Mouse (Mus musculus) embryonic facial prominence, embryonic 14.5 days (tissue): ENCODE results near the gene Ugt1a9. TPM values are rescaled to one million over a fixed set of nuclear protein-coding genes. Genes with fewer than 3 reads are reported as not detected.
A peak's percentile ranks its signal among the peaks of the same experiment; 100 is the strongest.

Experiments
- ATAC-seq: fragments of 200-750 bp; cut with Nextera tagmentation; 2 replicates; pipeline ENCODE4 v1.8.0; 2017; ENCODE audit warnings: low read depth, moderate number of reproducible peaks, moderate TSS enrichment
- DNase-seq: peaks from one replicate; pipeline ENCODE4 v3.0.0-alpha.2; 2015; ENCODE audit warnings: low spot score
- H3K27ac ChIP-seq: fragments of 300-500 bp; sonication (generic); replicated peaks from 2 replicates; pipeline ENCODE4 v1.5.1; 2014; ENCODE audit warnings: low read depth, mild to moderate bottlenecking, low read length, moderate library complexity
- H3K27me3 ChIP-seq: fragments of 300-500 bp; sonication (generic); replicated peaks from 2 replicates; pipeline ENCODE4 v1.6.1; 2014; ENCODE audit warnings: low read length; ENCODE audit not compliant: control insufficient read depth, insufficient read depth
- H3K36me3 ChIP-seq: fragments of 300-500 bp; sonication (generic); 2 replicates; pipeline ENCODE4 v1.6.1; 2014; ENCODE audit warnings: low read length, mixed read lengths; ENCODE audit not compliant: control insufficient read depth, insufficient read depth
- H3K4me1 ChIP-seq: fragments of 300-500 bp; sonication (generic); 2 replicates; pipeline ENCODE4 v1.6.1; 2014; ENCODE audit warnings: antibody characterized with exemption, low read length; ENCODE audit not compliant: control insufficient read depth, insufficient read depth
- H3K4me2 ChIP-seq: fragments of 300-500 bp; sonication (generic); 2 replicates; pipeline ENCODE4 v1.6.1; 2014; ENCODE audit warnings: low read depth, mild to moderate bottlenecking, low read length, moderate library complexity, mixed read lengths
- H3K4me3 ChIP-seq: fragments of 300-500 bp; sonication (generic); 2 replicates; pipeline ENCODE4 v1.5.1; 2014; ENCODE audit warnings: low read depth, mild to moderate bottlenecking, low read length
- H3K9ac ChIP-seq: fragments of 300-500 bp; sonication (generic); 2 replicates; pipeline ENCODE4 v1.6.1; 2014; ENCODE audit warnings: low read depth, mild to moderate bottlenecking, low read length, moderate library complexity, mixed read lengths
- H3K9me3 ChIP-seq: fragments of 300-500 bp; sonication (generic); 2 replicates; pipeline ENCODE4 v1.6.1; 2016; ENCODE audit warnings: low read length; ENCODE audit not compliant: control insufficient read depth
- WGBS: fragments of 180-500 bp; shearing (Covaris S2); extraction: QIAGEN DNeasy Blood & Tissue Kit; methylation state at CpG from one replicate; pipeline ENCODE4 v1.1.7; 2014; 5-methylcytosine and 5-hydroxymethylcytosine counted together
- polyA plus RNA-seq: library from polyadenylated mRNA; unstranded; fragments of >200 nt; fragmentation: Nextera tagmentation; extraction: Ambion mirVana; gene quantifications from 2 replicates; pipeline ENCODE4 v1.2.1, GENCODE M21; 2014

Gene Ugt1a9
- polyA plus RNA-seq, 1 experiment from 2014 or later: not detected

GRCm38 (mm10) chr1:88235046-88235893 lies 164.7 kb downstream of the Ugt1a9 start:
- no peaks in the 10 kb centered on the region for H3K36me3 ChIP-seq
- no peak for ATAC-seq
- H3K4me3 ChIP-seq: no peak overlapping the region
- H3K27ac ChIP-seq: no peak overlapping the region
- WGBS: 64% methylated on average over 11 of the region's 11 CpGs
- no peak overlapping the region for H3K4me2 ChIP-seq
- H3K27me3 ChIP-seq: no peaks in the 10 kb centered on the region
- no peak for DNase-seq
- peaks cover 95% of the 10 kb centered on the region for H3K9me3 ChIP-seq
- no peak overlapping the region for H3K9ac ChIP-seq
- H3K4me1 ChIP-seq: no peaks in the 10 kb centered on the region

GRCm38 (mm10) chr1:88235894-88236415 lies 165.4 kb downstream of the Ugt1a9 start:
- Histone ChIP-seq H3K9ac (no peak overlapping the region), H3K4me2 (no peak overlapping the region), H3K27me3 (no peaks in the 10 kb centered on the region), H3K36me3 (no peaks in the 10 kb centered on the region), H3K4me3 (no peak overlapping the region), H3K9me3 (peaks cover 95% of the 10 kb centered on the region), H3K4me1 (no peaks in the 10 kb centered on the region), H3K27ac (no peak overlapping the region)
- DNase-seq (no peak), ATAC-seq (no peak)
- 63% methylated on average over 4 of the region's 4 CpGs for WGBS

GRCm38 (mm10) chr1:88237311-88237710 lies 166.7 kb downstream of the Ugt1a9 start:
- H3K4me2 ChIP-seq: no peak overlapping the region
- no peak overlapping the region for H3K9ac ChIP-seq
- H3K4me1 ChIP-seq: no peaks in the 10 kb centered on the region
- 77% methylated on average over 5 of the region's 5 CpGs for WGBS
- DNase-seq: no peak
- H3K27ac ChIP-seq: no peak overlapping the region
- ATAC-seq: no peak
- H3K36me3 ChIP-seq: no peaks in the 10 kb centered on the region
- H3K4me3 ChIP-seq: no peak overlapping the region
- no peaks in the 10 kb centered on the region for H3K27me3 ChIP-seq
- H3K9me3 ChIP-seq: peaks cover 95% of the 10 kb centered on the region

GRCm38 (mm10) chr1:88238771-88239170 lies 168.2 kb downstream of the Ugt1a9 start:
- no peak overlapping the region for H3K9ac ChIP-seq
- H3K9me3 ChIP-seq: peaks cover 93% of the 10 kb centered on the region
- H3K36me3 ChIP-seq: no peaks in the 10 kb centered on the region
- no peak overlapping the region for H3K4me3 ChIP-seq
- no peak overlapping the region for H3K4me2 ChIP-seq
- no peaks in the 10 kb centered on the region for H3K4me1 ChIP-seq
- ATAC-seq (no peak), DNase-seq (no peak)
- H3K27me3 ChIP-seq: no peaks in the 10 kb centered on the region
- WGBS: 75% methylated on average over 6 of the region's 6 CpGs
- no peak overlapping the region for H3K27ac ChIP-seq

GRCm38 (mm10) chr1:88240072-88240471 lies 169.5 kb downstream of the Ugt1a9 start:
- H3K9me3 ChIP-seq: peaks cover 94% of the 10 kb centered on the region

GRCm38 (mm10) chr1:88240579-88240978 lies 170.0 kb downstream of the Ugt1a9 start:
- Histone ChIP-seq H3K9me3 (peaks cover 94% of the 10 kb centered on the region), H3K36me3 (no peaks in the 10 kb centered on the region), H3K4me1 (no peaks in the 10 kb centered on the region), H3K27me3 (no peaks in the 10 kb centered on the region), H3K27ac (no peak overlapping the region), H3K4me3 (no peak overlapping the region), H3K9ac (no peak overlapping the region), H3K4me2 (no peak overlapping the region)
- WGBS: 68% methylated on average over 4 of the region's 4 CpGs
- ATAC-seq: peak; percentile 4; the same call in 1 of the 2 replicates
- no peak for DNase-seq

More at GRCm38 (mm10) chr1:88240072-88240471, 169.5 kb downstream of the Ugt1a9 start:
- ATAC-seq (no peak), DNase-seq (no peak)
- no peaks in the 10 kb centered on the region for H3K27me3 ChIP-seq
- no peak overlapping the region for H3K9ac ChIP-seq
- H3K4me1 ChIP-seq: no peaks in the 10 kb centered on the region
- H3K4me3 ChIP-seq: no peak overlapping the region
- H3K4me2 ChIP-seq: no peak overlapping the region
- no peak overlapping the region for H3K27ac ChIP-seq
- no peaks in the 10 kb centered on the region for H3K36me3 ChIP-seq
- WGBS: 72% methylated on average over 5 of the region's 5 CpGs

GRCm38 (mm10) chr1:88243861-88244260 lies 173.3 kb downstream of the Ugt1a9 start:
- no peak overlapping the region for H3K4me3 ChIP-seq
- no peak for DNase-seq
- H3K27me3 ChIP-seq: no peaks in the 10 kb centered on the region
- WGBS: 61% methylated on average over 5 of the region's 5 CpGs
- no peak overlapping the region for H3K27ac ChIP-seq
- ATAC-seq: no peak
- no peak overlapping the region for H3K4me2 ChIP-seq
- no peaks in the 10 kb centered on the region for H3K4me1 ChIP-seq
- H3K9ac ChIP-seq: no peak overlapping the region
- H3K9me3 ChIP-seq: peaks cover 94% of the 10 kb centered on the region
- H3K36me3 ChIP-seq: no peaks in the 10 kb centered on the region

GRCm38 (mm10) chr1:88245881-88246280 lies 175.3 kb downstream of the Ugt1a9 start:
- Histone ChIP-seq H3K4me2 (no peak overlapping the region), H3K9me3 (peaks cover 94% of the 10 kb centered on the region), H3K9ac (no peak overlapping the region), H3K36me3 (no peaks in the 10 kb centered on the region), H3K27ac (no peak overlapping the region), H3K4me1 (no peaks in the 10 kb centered on the region), H3K4me3 (no peak overlapping the region), H3K27me3 (no peaks in the 10 kb centered on the region)
- WGBS: 74% methylated on average over 6 of the region's 6 CpGs
- no peak for DNase-seq
- ATAC-seq: no peak

- ATAC-seq (no peak), DNase-seq (no peak)
- H3K4me3 ChIP-seq: no peak overlapping the region
- WGBS: 48% methylated on average over 6 of the region's 6 CpGs
- H3K4me1 ChIP-seq: no peaks in the 10 kb centered on the region
- no peak overlapping the region for H3K4me2 ChIP-seq
- no peak overlapping the region for H3K27ac ChIP-seq
- peaks cover 93% of the 10 kb centered on the region for H3K9me3 ChIP-seq
- no peaks in the 10 kb centered on the region for H3K36me3 ChIP-seq
- no peak overlapping the region for H3K9ac ChIP-seq
- no peaks in the 10 kb centered on the region for H3K27me3 ChIP-seq
These were observed 175.8 kb downstream of the Ugt1a9 start for GRCm38 (mm10) chr1:88246386-88246785.
